Comparison of ENCODE assay signal across 27 mouse cellular contexts in the genomic region with DNA sequence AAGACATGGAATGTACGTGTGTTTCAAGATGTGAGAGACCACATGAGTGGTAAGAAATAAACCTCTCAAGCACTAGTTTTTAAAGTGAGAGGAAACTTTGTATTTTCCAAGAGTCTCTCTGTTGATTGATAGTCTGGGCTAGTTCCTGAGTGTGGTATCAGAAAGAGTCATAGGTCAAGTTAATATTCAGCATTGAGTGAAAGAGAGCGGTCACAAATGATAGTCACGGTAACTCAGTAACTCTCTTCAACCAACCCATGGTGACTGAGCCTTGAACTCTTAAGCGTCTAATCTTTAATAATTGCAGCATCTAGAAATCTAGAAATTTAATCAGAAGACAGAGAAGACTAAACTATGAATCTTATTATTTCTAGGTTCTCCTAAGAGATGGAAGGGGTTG.
"Had no signal": no experiment of that assay in that cellular context is flagged by ENCODE, and none has a peak within 500 bp of the region (broad histone marks: within the 10 kb centered on the region; RNA-seq: fewer than 3 reads in every experiment).

No protein-coding gene starts in this region.

- H3K27me3 ChIP-seq: embryonic facial prominence, embryonic 12.5 days; embryonic facial prominence, embryonic 13.5 days; embryonic facial prominence, embryonic 15.5 days; forebrain, embryonic 12.5 days; forebrain, embryonic 13.5 days; forebrain, embryonic 15.5 days had no signal

- H3K27ac ChIP-seq: embryonic facial prominence, embryonic 10.5 days; embryonic facial prominence, embryonic 12.5 days; embryonic facial prominence, embryonic 13.5 days; embryonic facial prominence, embryonic 15.5 days; forebrain, embryonic 10.5 days; forebrain, embryonic 12.5 days; forebrain, embryonic 13.5 days; forebrain, embryonic 15.5 days; gastrocnemius, adult 2 months; heart, adult 2 months had no signal

- H3K4me1 ChIP-seq: embryonic facial prominence, embryonic 12.5 days; embryonic facial prominence, embryonic 13.5 days; embryonic facial prominence, embryonic 15.5 days; forebrain, embryonic 10.5 days; forebrain, embryonic 12.5 days; forebrain, embryonic 13.5 days; forebrain, embryonic 15.5 days had no signal

- H3K4me3 ChIP-seq: embryonic facial prominence, embryonic 10.5 days; embryonic facial prominence, embryonic 12.5 days; embryonic facial prominence, embryonic 13.5 days; embryonic facial prominence, embryonic 15.5 days; erythroblast, embryonic 14.5 days; forebrain, embryonic 10.5 days; forebrain, embryonic 12.5 days; forebrain, embryonic 13.5 days; forebrain, embryonic 15.5 days; gastrocnemius, adult 2 months; heart, adult 2 months had no signal

- H3K36me3 ChIP-seq: embryonic facial prominence, embryonic 10.5 days; embryonic facial prominence, embryonic 12.5 days; embryonic facial prominence, embryonic 13.5 days; embryonic facial prominence, embryonic 15.5 days; forebrain, embryonic 10.5 days; forebrain, embryonic 12.5 days; forebrain, embryonic 15.5 days had no signal

- DNase-seq: cerebellum, adult 2 months; cerebellum, adult 8-10 months; cerebellum, adult 9-10 months; cerebellum, adult 9-11 months; cerebellum, postnatal 10 days; cerebellum, postnatal 14 days; cerebellum, postnatal 25 days; cerebellum, postnatal 36 days; embryo, embryonic 11 days; forebrain, postnatal 0 days; gastrocnemius, adult 2 months; gastrocnemius, postnatal 10 days; gastrocnemius, postnatal 14 days; gastrocnemius, postnatal 25 days; gastrocnemius, postnatal 36 days; heart, adult 11 months; heart, adult 18-20 months; heart, adult 2 months had no signal
